In the genomic region with DNA sequence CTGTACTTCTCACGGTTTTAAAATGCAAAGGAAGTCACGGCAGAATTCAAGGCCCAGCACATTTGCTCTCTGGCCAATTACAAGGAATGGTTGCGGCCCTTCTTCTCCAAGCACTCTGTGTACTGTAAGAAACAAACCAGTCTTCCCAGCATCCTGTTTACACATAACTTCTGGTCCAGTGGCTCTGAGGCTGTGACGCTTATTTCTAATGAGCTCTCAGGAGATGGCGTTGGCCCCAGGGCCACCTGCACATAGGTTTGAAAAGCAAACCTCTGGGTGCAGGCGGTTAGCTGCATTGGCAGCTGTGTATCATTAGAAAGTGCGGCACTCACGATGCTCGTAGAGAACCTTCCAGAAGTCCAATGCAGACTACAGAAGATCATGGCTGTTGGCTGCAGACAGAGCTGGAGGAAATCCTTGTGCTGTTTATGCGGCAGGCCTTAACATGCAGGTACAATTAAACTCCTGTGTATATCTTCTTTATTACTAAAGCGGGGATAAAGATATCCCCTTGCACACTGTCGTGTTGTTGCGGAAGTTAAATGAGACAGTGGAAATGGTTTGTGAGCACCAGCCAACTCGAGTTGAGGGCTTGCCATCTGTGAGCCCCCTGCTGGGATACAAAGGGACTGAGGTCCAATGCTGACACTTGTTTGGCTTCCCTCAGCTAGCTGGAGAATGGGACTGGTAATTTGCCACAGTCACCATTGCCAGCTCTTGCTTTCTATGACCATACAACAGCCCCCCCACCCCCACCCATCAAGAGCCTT, we compare ENCODE assay signal across 7 mouse cellular contexts.
DNase-seq lines count a peak whose midpoint lies in the region; ATAC-seq lines count a peak whose summit lies in the region.

No protein-coding gene starts in this region.

- no peak for ATAC-seq in megakaryocyte, adult 5-6 weeks (ENCODE audit: poor library complexity, severe bottlenecking)

- DNase-seq in layer of hippocampus, adult 11-12 months (ENCODE audit: low spot score), result peak; percentile 45
- DNase-seq in layer of hippocampus, adult 9-10 months (ENCODE audit: low spot score), result no peak
- peak; percentile 73 for DNase-seq in cerebellum, adult 11 months
- DNase-seq in cerebellum, postnatal 36 days, result peak; percentile 86 to 87
- peak; percentile 54 to 66 for DNase-seq in lung, postnatal 4 days
- DNase-seq in spleen, postnatal 4 days (ENCODE audit: low spot score in 2 of 2), result no peak

Comparison
In these comparisons a context has a peak if more than half of its experiments do, and no peak if none do; other contexts are left out.
1. DNase-seq: peak in layer of hippocampus, adult 11-12 months (single experiment), cerebellum, adult 11 months (single experiment), cerebellum, postnatal 36 days (2 of 2) and lung, postnatal 4 days (2 of 2); none in layer of hippocampus, adult 9-10 months (single experiment) and spleen, postnatal 4 days (0 of 2).